Mouse (Mus musculus) stomach, postnatal 0 days (tissue): ENCODE results near the gene Apobec1.

Experiments
- CTCF ChIP-seq: IDR thresholded peaks from 2 replicates; pipeline ENCODE4 v1.5.1; 2016; ENCODE audit warnings: antibody characterized with exemption, low read depth, mild to moderate bottlenecking, moderate library complexity
- EP300 ChIP-seq: optimal IDR thresholded peaks from 2 replicates; pipeline ENCODE3; 2016; ENCODE audit warnings: antibody characterized with exemption

- TF ChIP-seq CTCF (no peak), EP300 (no peak)
Measured at GRCm38 (mm10) chr6:122545289-122545882, 56.9 kb downstream of the Apobec1 start.
